Mouse (Mus musculus) cortical plate, adult 2 months (tissue): ENCODE results near the gene Pacsin2. TPM values are rescaled to one million over a fixed set of nuclear protein-coding genes. Genes with fewer than 3 reads are reported as not detected.

Experiments used
- H3K27ac ChIP-seq: fragments of 200-500 bp; 2 replicates; pipeline ENCODE4 v1.5.1; 2012; ENCODE audit warnings: low read length, control low read depth, inconsistent platforms; ENCODE audit not compliant: insufficient read depth
- H3K4me1 ChIP-seq: fragments of 200-500 bp; 2 replicates; pipeline ENCODE4 v1.6.1; 2011; ENCODE audit warnings: low read length; ENCODE audit not compliant: control insufficient read depth, insufficient read depth
- H3K4me3 ChIP-seq: fragments of 200-500 bp; 2 replicates; pipeline ENCODE4 v1.5.1; 2011; ENCODE audit warnings: mild to moderate bottlenecking, low read length, control low read depth; ENCODE audit not compliant: insufficient read depth
- CTCF ChIP-seq: fragments of 200-500 bp; IDR thresholded peaks from 2 replicates; pipeline ENCODE4 v1.5.1; 2011; ENCODE audit warnings: mild to moderate bottlenecking, control low read depth, low read length; ENCODE audit not compliant: insufficient read depth; ENCODE audit errors: extremely low read depth
- POLR2A ChIP-seq: fragments of 200-500 bp; IDR thresholded peaks from 2 replicates; pipeline ENCODE4 v1.6.1; 2011; ENCODE audit warnings: mild to moderate bottlenecking, low read length, control low read depth; ENCODE audit not compliant: insufficient read depth; ENCODE audit errors: extremely low read depth
- polyA plus RNA-seq: library from polyadenylated mRNA; depleted of rRNA; stranded (reverse); fragments of >200 nt; gene quantifications from 2 replicates; pipeline ENCODE4 v1.2.3, GENCODE M21; 2012

The Pacsin2 gene
- polyA plus RNA-seq, 1 experiment, result 84.4 TPM

DNA sequence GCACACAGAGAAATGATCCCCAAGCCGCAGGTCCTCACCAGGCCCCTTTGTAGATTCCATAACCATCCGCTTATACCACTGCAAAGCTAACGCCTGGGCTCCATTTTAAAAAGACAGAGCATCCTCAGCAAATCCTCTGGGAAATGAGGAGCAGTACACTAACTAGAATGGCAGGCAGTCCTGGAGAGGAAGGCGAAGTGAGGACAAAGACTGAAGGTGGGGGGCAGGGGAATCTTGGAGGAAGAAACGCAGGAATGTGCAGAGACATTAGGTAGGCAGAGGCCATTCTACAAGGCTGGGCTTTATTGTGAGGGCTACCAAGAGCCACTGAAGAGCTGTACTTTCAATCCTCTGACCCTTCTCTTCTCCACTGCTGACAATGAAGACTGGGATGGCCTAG, 19.0 kb downstream of the Pacsin2 start:
- Histone ChIP-seq H3K4me3 (no peak overlapping the region), H3K4me1 (peaks cover 8% of the 10 kb centered on the region), H3K27ac (no peak overlapping the region)
- TF ChIP-seq POLR2A (no peak), CTCF (no peak)

GRCm38 (mm10) chr15:83444425-83444824, 20.0 kb downstream of the Pacsin2 start:
- TF ChIP-seq POLR2A (no peak), CTCF (no peak)
- H3K4me1 ChIP-seq, result peaks cover 8% of the 10 kb centered on the region
- H3K27ac ChIP-seq, result no peak overlapping the region
- H3K4me3 ChIP-seq, result no peak overlapping the region

DNA sequence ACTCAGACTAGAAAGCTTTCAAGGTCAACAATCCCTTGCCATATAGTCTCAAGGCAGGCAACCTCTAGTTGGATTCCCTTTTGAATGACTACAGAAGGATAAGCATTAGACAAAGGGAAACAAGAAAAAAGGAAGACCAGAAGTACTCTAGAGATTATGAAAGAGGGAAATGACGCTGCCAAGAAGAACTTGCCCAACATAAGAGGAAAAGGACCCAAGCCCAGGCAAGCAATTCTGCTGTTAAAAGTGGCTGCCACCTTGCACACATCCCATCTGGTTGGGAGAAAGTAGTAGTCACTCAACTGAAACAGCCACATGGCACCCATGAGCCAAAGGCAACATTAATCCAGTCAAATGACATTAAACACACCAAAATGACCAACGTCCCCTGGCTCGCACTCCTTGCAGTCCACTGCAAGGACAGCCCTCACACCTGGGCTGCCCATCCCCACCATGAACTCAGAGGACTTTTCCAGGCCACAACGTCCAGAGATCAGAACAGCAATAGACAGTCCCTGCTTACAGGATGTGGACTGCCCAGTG, 21.8 kb downstream of the Pacsin2 start:
- no peak overlapping the region for H3K27ac ChIP-seq
- no peak overlapping the region for H3K4me3 ChIP-seq
- TF ChIP-seq CTCF (no peak), POLR2A (no peak)
- H3K4me1 ChIP-seq, result peaks cover 2% of the 10 kb centered on the region

- H3K4me1 ChIP-seq, result peaks cover 1% of the 10 kb centered on the region
- TF ChIP-seq CTCF, result no peak
- TF ChIP-seq POLR2A, result no peak
- no peak overlapping the region for H3K4me3 ChIP-seq
- no peak overlapping the region for H3K27ac ChIP-seq
These were observed 23.7 kb downstream of the Pacsin2 start for GRCm38 (mm10) chr15:83440726-83441125.

- Histone ChIP-seq H3K4me3 (no peak overlapping the region), H3K27ac (no peak overlapping the region), H3K4me1 (peaks cover 14% of the 10 kb centered on the region)
- TF ChIP-seq CTCF, result peak; percentile 18
- TF ChIP-seq POLR2A, result no peak
These were observed 27.9 kb downstream of the Pacsin2 start for GRCm38 (mm10) chr15:83436541-83436940.

DNA sequence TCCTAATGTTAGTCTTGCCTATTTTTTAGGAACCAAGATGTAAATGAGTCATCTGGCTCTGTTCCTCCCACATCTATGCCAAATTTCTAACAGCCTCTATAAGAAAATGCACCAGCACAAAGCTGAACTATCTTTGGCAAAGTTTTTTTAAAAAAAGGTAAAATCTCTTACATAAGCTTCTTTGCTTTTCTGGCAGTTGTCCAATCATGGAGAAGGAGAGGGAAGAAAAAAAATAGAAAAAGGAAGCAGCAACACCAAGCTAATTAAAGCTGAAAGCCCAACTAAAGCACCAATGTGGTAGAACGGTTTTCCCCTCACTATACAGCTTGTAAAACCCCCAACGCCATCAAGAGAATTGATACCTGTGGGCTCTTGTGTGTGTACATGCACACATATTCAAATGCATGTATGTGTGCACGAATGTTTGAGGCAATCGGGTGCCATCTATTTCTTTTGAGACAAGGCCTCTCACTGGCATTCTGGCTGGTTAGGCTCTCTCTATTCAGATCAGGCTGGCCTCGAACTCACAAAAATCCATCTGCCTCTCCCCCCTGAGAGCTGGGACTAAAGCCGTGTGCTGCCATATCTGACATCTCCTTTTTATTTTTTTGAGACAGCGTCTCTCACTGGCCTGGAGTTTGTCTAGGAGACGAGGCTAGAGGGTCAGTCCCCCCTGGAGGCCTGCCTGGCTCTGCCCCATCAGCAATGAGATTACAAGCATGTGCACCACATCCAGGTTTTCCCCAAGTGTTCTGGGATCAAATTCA, 28.9 kb downstream of the Pacsin2 start:
- H3K4me1 ChIP-seq, result peaks cover 15% of the 10 kb centered on the region
- peak overlapping the region; percentile 89 for H3K27ac ChIP-seq
- no peak overlapping the region for H3K4me3 ChIP-seq
- no peak for TF ChIP-seq POLR2A
- no peak for TF ChIP-seq CTCF

- no peak for TF ChIP-seq CTCF
- TF ChIP-seq POLR2A, result no peak
- H3K4me1 ChIP-seq, result peaks cover 15% of the 10 kb centered on the region
- H3K4me3 ChIP-seq, result no peak overlapping the region
- H3K27ac ChIP-seq, result peak overlapping the region; percentile 6; the same call in 1 of the 2 replicates
These were observed 29.7 kb downstream of the Pacsin2 start for GRCm38 (mm10) chr15:83434692-83435091.

- Histone ChIP-seq H3K27ac (no peak overlapping the region), H3K4me1 (peaks cover 18% of the 10 kb centered on the region), H3K4me3 (no peak overlapping the region)
- no peak for TF ChIP-seq CTCF
- no peak for TF ChIP-seq POLR2A
These were observed 31.1 kb downstream of the Pacsin2 start for GRCm38 (mm10) chr15:83433344-83433743.

DNA sequence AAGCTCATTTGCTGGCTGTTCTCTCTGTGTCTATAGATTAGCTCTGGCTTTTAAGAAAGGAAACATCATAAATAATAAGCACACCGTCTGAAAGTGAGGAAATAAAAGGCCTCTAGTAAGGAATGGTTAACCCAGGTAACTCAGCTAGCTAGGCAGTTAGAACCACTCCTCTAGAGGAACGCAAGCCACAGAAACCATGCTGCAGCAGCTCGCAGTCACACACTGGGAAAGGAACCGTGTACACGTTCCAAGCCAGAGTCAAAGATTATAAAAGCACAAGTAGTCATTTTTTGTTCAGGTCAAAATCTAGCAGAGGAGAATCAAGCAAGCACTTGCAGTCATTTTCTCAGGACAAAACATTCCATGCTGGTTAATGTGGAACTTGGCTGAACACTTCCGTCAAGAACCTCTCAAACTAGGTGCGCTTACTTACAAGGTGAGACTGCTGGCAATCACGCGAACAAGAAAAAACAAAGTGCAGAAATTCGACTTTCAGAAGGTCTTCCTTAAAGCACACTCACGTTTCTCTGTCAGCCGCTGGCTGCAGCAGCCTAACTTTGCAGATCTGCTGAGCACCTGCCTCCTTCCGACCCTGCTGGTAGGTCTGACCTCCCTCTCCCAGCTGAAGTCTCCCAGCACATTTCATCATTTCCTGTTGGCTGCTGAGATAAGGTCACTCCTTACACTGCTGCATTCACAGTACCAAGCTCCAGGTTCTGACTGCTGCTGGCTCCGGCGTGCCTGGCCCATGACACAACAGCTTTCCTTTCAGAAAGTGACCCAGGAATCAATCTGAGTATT, 32.0 kb downstream of the Pacsin2 start:
- no peak overlapping the region; the same call in 1 of the 2 replicates for H3K4me3 ChIP-seq
- TF ChIP-seq CTCF (no peak), POLR2A (no peak)
- peak overlapping the region; percentile 70 for H3K27ac ChIP-seq
- peaks cover 18% of the 10 kb centered on the region for H3K4me1 ChIP-seq
